Mouse (Mus musculus): ENCODE results near the gene Tead2.

- TF ChIP-seq CTCF (IDR thresholded peaks at IDR 0.05) (no peak), EP300 (IDR thresholded peaks at IDR 0.05) (no peak)
Observed at GRCm38 (mm10) chr7:45211851-45212251, 3.7 kb upstream of the Tead2 start, which contains the start of gene Dkkl1.
